Mouse (Mus musculus): Measurements from ENCODE around the gene Dll4. TPM values are rescaled to one million over a fixed set of nuclear protein-coding genes. Genes with fewer than 3 reads are reported as not detected.
A peak's percentile ranks its signal among the peaks of the same experiment; 100 is the strongest.

Dll4 gene
- polyA plus RNA-seq, 1 experiment from 2014 or later, result 8.4 TPM

DNA sequence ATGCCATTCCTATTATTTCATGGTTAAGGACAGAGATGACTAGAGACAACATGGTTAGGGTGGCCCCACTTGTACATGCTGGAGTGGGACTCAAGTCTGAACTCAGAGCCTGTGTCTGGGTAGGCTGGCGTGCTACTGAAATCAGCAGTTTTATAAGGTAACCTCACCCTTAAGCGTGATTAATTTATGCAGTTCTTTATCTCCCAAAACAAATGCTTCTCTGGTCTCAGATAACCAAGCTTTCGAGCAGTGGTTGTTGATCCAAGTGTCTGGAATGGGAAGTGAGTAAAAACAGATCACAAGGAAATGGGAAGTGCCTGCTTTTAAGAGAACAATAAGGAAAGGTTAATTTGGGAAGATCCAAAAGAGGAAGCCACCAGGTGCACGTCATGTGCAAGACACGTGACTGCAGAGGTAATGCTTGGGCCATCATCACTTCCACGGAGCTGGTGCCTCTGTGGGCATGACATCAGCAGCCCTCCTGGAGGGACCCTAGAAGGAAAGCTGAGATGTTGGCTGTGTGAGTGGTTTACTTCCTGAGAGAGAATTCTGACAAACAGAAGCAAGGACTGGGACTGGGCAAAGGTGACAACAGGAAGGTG lies 19.1 kb downstream of the Dll4 start:
- Histone ChIP-seq H3K9ac (no peak overlapping the region), H3K27me3 (replicated peaks) (no peaks in the 10 kb centered on the region), H3K9me3 (no peaks in the 10 kb centered on the region), H3K4me2 (replicated peaks) (no peak overlapping the region), H3K4me1 (replicated peaks) (no peaks in the 10 kb centered on the region), H3K36me3 (no peaks in the 10 kb centered on the region), H3K4me3 (replicated peaks) (no peak overlapping the region), H3K27ac (no peak overlapping the region)
- 36% methylated on average over 6 of the region's 6 CpGs for WGBS
- no peak for ATAC-seq

DNA sequence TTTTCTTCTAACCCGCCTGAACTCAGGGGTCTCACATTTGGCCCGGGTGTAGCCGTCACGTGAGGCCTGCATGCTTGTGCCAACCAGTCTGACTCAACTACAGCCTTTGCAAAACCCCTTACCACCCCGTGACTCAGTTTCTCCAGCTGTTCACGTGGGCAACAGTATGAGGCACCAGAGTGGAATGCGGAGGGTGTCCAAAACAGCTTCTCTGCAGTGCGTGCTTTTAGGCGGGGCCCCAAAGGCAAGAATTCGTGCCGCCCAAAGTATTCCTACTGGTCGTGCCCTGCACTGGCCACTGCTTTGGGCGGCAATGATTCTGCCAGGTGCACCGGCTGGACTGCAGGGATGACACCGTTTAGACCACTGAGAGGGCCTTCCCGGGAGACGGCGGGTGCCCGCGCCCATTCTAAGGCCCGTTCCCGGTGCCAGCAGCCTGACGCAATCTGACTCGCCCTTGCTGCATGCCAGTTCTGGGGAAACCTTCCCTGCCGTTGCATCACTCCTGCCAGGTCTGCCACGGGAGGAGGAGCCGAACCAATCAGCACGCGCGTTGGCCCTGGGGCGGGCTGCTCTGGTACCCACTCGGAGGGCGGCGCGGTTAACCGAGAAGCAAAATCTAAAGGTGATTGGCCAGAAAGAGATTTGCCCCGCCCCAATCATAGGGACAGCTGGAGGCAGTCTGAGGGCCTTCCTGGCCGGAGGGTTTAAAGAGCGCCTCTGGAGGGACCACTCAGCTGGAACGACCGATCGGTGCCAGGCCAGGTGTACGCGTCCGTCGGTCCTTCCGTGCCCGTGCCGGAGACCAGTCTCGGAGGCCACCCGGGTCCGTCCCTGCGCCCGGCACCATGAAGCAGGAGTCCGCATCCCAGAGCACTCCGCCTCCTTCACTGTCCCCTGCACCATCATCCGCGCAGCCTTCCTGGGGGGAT lies 25.2 kb downstream of the Dll4 start, which contains the start of gene Chac1:
Gene Chac1, plus strand, starts transcription at position 675 of the 932 bp plus-strand sequence.
- ATAC-seq, result peak; percentile 97
- no peaks in the 10 kb centered on the region for H3K36me3 ChIP-seq
- H3K4me1 ChIP-seq (replicated peaks), result peaks cover 13% of the 10 kb centered on the region
- H3K9ac ChIP-seq, result peak within 1 kb of the TSS; percentile 51
- H3K4me3 ChIP-seq (replicated peaks), result peak within 1 kb of the TSS; percentile 51
- H3K9me3 ChIP-seq, result no peaks in the 10 kb centered on the region
- peaks cover 18% of the 10 kb centered on the region for H3K27me3 ChIP-seq (replicated peaks)
- peak within 1 kb of the TSS; percentile 96 for H3K4me2 ChIP-seq (replicated peaks)
- 5% methylated on average over 58 of the region's 58 CpGs for WGBS
- H3K27ac ChIP-seq, result no peak within 1 kb of the TSS

DNA sequence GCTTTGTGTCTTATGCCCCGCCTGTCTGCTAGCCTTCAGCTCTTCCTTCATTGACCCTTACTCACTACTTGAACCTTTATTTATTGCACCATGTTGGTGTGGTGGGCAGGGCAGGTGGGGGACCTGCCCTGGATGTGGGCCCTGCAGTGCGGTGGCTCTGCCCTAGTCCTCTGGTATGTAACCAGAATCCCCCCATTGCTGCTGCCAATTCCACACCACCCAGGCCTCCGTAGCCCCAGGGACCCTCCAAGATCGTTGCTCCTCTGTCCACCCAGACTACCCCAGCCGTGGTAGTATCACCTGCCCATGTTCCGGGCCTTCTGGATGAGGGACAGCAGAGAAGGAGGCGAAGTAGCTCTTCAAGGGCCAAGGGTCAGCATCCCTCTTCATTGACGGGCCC lies 28.1 kb downstream of the Dll4 start:
- Histone ChIP-seq H3K4me1 (replicated peaks) (peaks cover 13% of the 10 kb centered on the region), H3K27ac (no peak overlapping the region), H3K36me3 (no peaks in the 10 kb centered on the region), H3K4me2 (replicated peaks) (no peak overlapping the region), H3K4me3 (replicated peaks) (no peak overlapping the region), H3K9me3 (no peaks in the 10 kb centered on the region), H3K27me3 (replicated peaks) (peaks cover 18% of the 10 kb centered on the region), H3K9ac (no peak overlapping the region)
- WGBS, result 84% methylated on average over 8 of the region's 8 CpGs
- ATAC-seq, result no peak

DNA sequence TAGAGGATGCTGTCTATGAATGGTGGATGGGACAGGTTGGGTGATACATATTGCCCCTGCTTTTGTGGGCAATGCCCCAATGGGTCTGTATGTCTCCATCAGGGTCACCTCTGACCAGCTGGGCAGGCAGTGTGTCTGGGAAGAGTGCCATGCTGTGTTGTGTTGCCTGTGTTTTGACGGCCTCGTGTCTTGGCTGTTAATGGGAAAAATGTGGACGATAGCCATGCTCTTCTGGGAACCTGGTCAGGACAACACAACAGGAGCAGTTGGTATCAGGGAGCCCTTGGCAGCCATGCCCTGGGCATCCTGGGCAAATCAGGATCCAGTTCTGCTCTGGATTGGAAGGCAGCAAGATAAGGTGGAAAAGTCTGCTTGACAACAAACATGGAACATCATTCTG lies 29.5 kb downstream of the Dll4 start:
- no peaks in the 10 kb centered on the region for H3K36me3 ChIP-seq
- no peak overlapping the region for H3K27ac ChIP-seq
- ATAC-seq, result no peak
- peaks cover 17% of the 10 kb centered on the region for H3K27me3 ChIP-seq (replicated peaks)
- H3K4me2 ChIP-seq (replicated peaks), result no peak overlapping the region
- WGBS, result 89% methylated on average over 3 of the region's 3 CpGs
- peaks cover 13% of the 10 kb centered on the region for H3K4me1 ChIP-seq (replicated peaks)
- no peak overlapping the region for H3K4me3 ChIP-seq (replicated peaks)
- no peak overlapping the region for H3K9ac ChIP-seq
- no peaks in the 10 kb centered on the region for H3K9me3 ChIP-seq

DNA sequence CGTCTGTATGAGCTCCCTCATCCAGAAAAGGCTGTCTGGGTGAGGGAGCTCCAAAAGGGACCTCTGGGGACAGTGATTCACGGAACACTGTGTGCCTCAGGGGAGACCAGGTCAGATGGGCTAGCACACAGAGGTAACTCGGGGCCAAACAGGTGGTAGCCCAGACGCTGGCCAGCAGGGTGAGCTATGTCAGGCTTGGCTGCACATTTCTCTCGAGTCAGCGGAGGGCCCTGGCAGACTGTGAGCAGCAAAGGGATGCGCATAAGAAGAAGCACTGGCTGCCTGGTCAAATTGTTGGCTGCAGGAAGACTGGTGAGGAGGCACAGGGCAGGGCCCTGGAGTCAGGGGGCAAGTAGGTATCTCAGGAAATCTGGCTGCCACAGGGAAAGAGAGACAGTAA lies 30.1 kb downstream of the Dll4 start:
- 28% methylated on average over 7 of the region's 7 CpGs for WGBS

DNA sequence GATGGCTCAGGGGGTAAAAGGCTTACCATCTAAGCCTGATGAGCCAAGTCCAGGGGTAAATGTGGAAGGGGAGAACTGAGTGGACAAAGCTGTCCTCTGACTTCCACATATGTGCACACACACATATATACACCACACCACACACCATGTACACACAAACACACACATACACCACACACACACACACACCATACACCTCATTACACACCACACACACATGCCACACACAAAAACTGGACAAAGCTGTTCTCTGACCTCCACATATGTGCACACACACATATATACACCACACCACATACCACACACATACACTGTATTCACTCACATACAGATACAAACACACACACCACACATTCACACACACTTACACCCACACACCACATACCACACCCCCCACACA lies 30.7 kb downstream of the Dll4 start:
- ATAC-seq, result no peak
- no peaks in the 10 kb centered on the region for H3K9me3 ChIP-seq
- no peak overlapping the region for H3K4me3 ChIP-seq (replicated peaks)
- H3K9ac ChIP-seq, result no peak overlapping the region
- no peaks in the 10 kb centered on the region for H3K36me3 ChIP-seq
- no peak overlapping the region for H3K4me2 ChIP-seq (replicated peaks)
- 0 out of 2 replicates have a peak, but pooled peaks cover 2% of the 10 kb centered on the region for H3K4me1 ChIP-seq (replicated peaks)
- H3K27me3 ChIP-seq (replicated peaks), result peaks cover 5% of the 10 kb centered on the region; the same call in 1 of the 2 replicates
- H3K27ac ChIP-seq, result no peak overlapping the region

More for the DNA sequence above, 30.1 kb downstream of the Dll4 start:
- H3K4me2 ChIP-seq (replicated peaks), result no peak overlapping the region
- H3K9me3 ChIP-seq, result no peaks in the 10 kb centered on the region
- no peaks in the 10 kb centered on the region for H3K36me3 ChIP-seq
- H3K4me1 ChIP-seq (replicated peaks), result peaks cover 8% of the 10 kb centered on the region
- no peak overlapping the region for H3K4me3 ChIP-seq (replicated peaks)
- H3K27ac ChIP-seq, result no peak overlapping the region
- peaks cover 11% of the 10 kb centered on the region for H3K27me3 ChIP-seq (replicated peaks)
- no peak for ATAC-seq
- no peak overlapping the region for H3K9ac ChIP-seq

DNA sequence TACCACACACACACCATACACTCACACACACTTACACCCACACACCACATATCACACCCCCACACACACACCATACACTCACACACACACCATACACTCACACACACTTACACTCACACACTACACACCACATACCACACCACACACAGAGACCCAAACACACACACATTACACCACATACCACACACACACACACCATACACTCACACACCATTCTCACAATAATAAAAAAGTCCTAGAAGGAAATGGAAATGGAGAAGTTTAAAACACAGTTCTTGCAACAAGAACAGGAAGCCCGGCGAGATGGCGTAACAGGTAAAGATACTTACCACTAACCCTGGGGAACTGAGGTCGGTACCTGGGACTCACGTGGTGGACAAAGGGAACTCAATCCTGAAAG lies 31.2 kb downstream of the Dll4 start:
- Histone ChIP-seq H3K4me2 (replicated peaks) (no peak overlapping the region), H3K4me1 (replicated peaks) (no peaks in the 10 kb centered on the region), H3K9me3 (no peaks in the 10 kb centered on the region), H3K9ac (no peak overlapping the region), H3K27me3 (replicated peaks) (peaks cover under 1% of the 10 kb centered on the region; the same call in 1 of the 2 replicates), H3K36me3 (no peaks in the 10 kb centered on the region), H3K4me3 (replicated peaks) (no peak overlapping the region), H3K27ac (no peak overlapping the region)
- WGBS, result 84% methylated on average over 5 of the region's 5 CpGs
- no peak for ATAC-seq

DNA sequence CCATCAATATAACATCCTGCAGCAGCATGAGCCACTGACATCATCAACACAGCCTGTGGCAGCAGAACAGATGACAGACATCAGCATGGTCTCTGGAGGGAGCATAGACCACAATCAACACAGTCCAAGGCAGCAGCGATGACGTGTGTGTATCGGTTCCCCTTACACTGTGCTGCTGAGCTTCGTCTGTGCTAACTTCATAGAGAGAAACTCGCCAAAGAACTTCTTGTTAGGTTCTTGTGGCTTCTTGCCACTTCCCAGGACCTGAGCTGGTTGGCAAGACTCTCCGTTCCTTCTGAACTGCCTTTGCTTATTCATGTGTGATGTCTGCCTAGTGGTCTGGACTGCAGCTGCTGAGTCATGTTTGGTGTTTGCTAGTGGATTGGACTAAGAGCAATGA lies 32.7 kb downstream of the Dll4 start:
- Histone ChIP-seq H3K9me3 (no peaks in the 10 kb centered on the region), H3K36me3 (no peaks in the 10 kb centered on the region), H3K4me3 (replicated peaks) (no peak overlapping the region), H3K27me3 (replicated peaks) (no peaks in the 10 kb centered on the region), H3K27ac (no peak overlapping the region), H3K9ac (no peak overlapping the region), H3K4me2 (replicated peaks) (no peak overlapping the region), H3K4me1 (replicated peaks) (no peaks in the 10 kb centered on the region)
- WGBS, result 81% methylated on average over 6 of the region's 6 CpGs
- ATAC-seq, result no peak

DNA sequence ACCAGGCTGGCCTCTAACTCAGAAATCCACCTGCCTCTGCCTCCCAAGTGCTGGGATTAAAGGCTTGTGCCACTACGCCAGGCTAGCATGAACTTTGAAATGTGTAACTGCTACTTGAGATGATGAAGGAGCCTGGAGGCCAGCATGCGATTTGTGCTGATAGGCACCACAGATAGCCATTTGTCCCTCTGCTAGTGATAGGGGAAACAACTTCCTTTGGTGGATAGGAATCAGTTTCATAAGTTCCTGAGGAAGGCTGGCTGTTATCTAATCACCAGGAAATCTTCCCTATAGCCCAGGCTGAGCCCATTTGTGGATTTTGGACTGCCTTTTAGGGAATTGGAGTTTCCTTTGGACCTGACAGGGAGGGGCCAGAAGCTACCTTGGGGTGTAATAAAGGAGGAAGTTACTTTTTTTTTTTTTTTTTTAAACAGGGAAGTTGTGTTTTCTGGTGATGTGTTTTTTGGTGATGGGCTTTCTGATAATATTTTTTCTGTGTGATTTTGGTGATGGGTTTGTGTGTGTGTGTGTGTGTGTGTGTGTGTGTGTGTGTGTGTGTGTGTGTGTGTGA lies 34.2 kb downstream of the Dll4 start:
- Histone ChIP-seq H3K4me2 (replicated peaks) (no peak overlapping the region), H3K4me1 (replicated peaks) (no peaks in the 10 kb centered on the region), H3K4me3 (replicated peaks) (no peak overlapping the region), H3K27me3 (replicated peaks) (no peaks in the 10 kb centered on the region), H3K9me3 (no peaks in the 10 kb centered on the region), H3K27ac (no peak overlapping the region), H3K36me3 (no peaks in the 10 kb centered on the region), H3K9ac (no peak overlapping the region)
- 76% methylated on average over 2 of the region's 2 CpGs for WGBS
- no peak for ATAC-seq

DNA sequence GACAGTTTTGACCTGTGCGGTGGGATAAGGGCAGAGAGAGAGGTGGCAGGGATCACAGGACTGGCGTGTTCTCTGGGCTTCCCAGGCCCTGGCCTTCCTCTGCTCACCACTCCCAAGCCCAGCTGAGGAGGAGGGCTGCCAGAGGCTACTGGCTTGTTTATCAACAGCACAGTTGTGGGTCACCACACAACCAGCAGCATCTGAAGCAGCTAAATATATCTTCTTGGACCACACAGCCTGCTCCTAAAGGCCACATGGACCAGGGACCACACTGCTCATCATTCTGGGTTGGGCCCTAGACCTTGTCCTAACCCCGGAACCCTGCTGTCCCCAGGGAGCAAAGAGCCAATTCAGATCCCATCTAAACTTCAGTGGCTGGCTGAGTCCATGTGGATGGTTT lies 39.4 kb downstream of the Dll4 start:
- H3K9ac ChIP-seq, result no peak overlapping the region
- H3K27me3 ChIP-seq (replicated peaks), result no peaks in the 10 kb centered on the region
- no peak overlapping the region for H3K4me3 ChIP-seq (replicated peaks)
- no peak for ATAC-seq
- H3K4me1 ChIP-seq (replicated peaks), result peaks cover 6% of the 10 kb centered on the region; the same call in 1 of the 2 replicates
- no peak overlapping the region for H3K4me2 ChIP-seq (replicated peaks)
- 0 out of 2 replicates have a peak, but pooled peaks cover 2% of the 10 kb centered on the region for H3K36me3 ChIP-seq
- H3K27ac ChIP-seq, result no peak overlapping the region
- H3K9me3 ChIP-seq, result no peaks in the 10 kb centered on the region
- WGBS, result 91% methylated on average over 3 of the region's 3 CpGs

DNA sequence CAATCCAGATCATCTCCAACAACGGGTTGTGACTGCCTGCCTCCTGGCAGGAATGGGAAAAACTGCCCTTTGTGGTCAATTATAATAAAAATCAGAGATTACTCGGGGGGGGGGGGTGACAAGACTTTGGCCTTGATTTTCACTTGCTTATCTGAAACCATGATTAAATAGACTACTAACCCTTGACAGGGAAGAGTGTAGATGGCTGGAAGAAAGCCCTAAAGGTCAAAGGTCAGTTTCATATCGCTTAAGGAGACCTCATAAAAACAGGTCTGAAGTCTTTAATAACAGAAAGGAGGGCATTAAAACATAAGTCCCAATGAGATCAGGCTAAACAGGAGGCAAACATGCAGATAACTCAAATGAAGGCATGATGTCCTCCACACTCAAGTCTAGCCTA lies 41.8 kb downstream of the Dll4 start:
- H3K9me3 ChIP-seq, result no peaks in the 10 kb centered on the region
- H3K27me3 ChIP-seq (replicated peaks), result no peaks in the 10 kb centered on the region
- no peak overlapping the region for H3K9ac ChIP-seq
- WGBS, result 55% methylated on average over 3 of the region's 3 CpGs
- no peak overlapping the region for H3K4me3 ChIP-seq (replicated peaks)
- peak; percentile 62 for ATAC-seq
- H3K36me3 ChIP-seq, result peaks cover 5% of the 10 kb centered on the region; the same call in 1 of the 2 replicates
- no peak overlapping the region for H3K4me2 ChIP-seq (replicated peaks)
- no peak overlapping the region for H3K27ac ChIP-seq
- H3K4me1 ChIP-seq (replicated peaks), result peaks cover 6% of the 10 kb centered on the region; the same call in 1 of the 2 replicates

DNA sequence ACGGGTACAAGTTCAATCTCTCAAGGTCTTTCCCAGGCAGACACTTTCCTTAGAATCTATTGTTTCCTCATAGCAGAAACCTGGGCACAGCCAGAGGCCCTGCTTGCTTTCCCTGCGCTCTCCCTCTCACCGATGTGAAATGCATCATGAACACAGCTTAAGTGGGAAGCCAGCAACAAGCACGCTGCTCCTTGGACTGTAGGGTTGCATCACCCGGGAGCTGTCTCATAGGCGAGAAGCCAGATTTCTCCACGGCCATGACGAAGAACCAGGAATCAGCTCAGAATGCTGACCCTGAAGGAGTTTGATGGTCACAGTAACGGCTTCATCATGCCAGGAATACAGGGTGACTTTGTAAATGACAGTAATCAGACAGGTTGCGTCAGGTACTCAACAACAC lies 44.5 kb downstream of the Dll4 start:
- Histone ChIP-seq H3K4me1 (replicated peaks) (peaks cover 6% of the 10 kb centered on the region; the same call in 1 of the 2 replicates), H3K36me3 (peaks cover 24% of the 10 kb centered on the region), H3K4me2 (replicated peaks) (no peak overlapping the region), H3K27me3 (replicated peaks) (no peaks in the 10 kb centered on the region), H3K4me3 (replicated peaks) (no peak overlapping the region), H3K27ac (no peak overlapping the region), H3K9me3 (no peaks in the 10 kb centered on the region), H3K9ac (no peak overlapping the region)
- ATAC-seq, result no peak
- WGBS, result 90% methylated on average over 10 of the region's 10 CpGs

Data from intestine, embryonic 15.5 days (tissue).